Mouse (Mus musculus): Measurements from ENCODE around the gene Tdg.
"Not testable (repeated sequence)": the region's sequence is repeated elsewhere in the genome, so short reads cannot be mapped to it uniquely, and the experiment has no call there.

Tdg gene

GRCm38 (mm10) chr10:82629586-82630255 is at the start of gene Tdg:
Tdg (plus strand) TSS chr10:82629828.
- peak; percentile 79 to 84 for DNase-seq (ENCODE audit: low spot score in 2 of 2)

DNA sequence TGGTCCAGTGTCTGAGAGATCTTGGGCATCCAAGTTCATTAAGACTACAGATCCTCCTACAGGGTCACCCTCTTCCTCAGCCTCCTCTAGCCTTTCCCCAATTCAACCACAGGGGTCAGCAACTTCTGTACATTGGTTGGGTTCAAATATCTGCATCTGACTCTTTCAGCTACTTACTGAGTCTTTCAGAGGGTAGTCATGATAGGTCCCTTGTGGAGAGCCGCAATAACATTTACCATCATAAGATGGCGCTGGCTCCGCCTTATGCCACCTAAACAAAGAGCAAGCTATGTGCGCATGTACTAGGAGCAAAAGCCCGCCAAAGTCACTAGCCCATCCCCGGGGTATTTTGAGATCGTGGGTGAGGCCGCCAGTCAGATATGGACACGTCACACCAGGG is 40.0 kb upstream of the Tdg start:
- not testable (repeated sequence) for DNase-seq (ENCODE audit: low spot score in 2 of 2)

GRCm38 (mm10) chr10:82594421-82594820 is 35.2 kb upstream of the Tdg start:
- not testable (repeated sequence) for DNase-seq (ENCODE audit: low spot score in 2 of 2)

GRCm38 (mm10) chr10:82622235-82622634 is 7.4 kb upstream of the Tdg start:
- DNase-seq (ENCODE audit: low spot score in 2 of 2), result no peak

DNA sequence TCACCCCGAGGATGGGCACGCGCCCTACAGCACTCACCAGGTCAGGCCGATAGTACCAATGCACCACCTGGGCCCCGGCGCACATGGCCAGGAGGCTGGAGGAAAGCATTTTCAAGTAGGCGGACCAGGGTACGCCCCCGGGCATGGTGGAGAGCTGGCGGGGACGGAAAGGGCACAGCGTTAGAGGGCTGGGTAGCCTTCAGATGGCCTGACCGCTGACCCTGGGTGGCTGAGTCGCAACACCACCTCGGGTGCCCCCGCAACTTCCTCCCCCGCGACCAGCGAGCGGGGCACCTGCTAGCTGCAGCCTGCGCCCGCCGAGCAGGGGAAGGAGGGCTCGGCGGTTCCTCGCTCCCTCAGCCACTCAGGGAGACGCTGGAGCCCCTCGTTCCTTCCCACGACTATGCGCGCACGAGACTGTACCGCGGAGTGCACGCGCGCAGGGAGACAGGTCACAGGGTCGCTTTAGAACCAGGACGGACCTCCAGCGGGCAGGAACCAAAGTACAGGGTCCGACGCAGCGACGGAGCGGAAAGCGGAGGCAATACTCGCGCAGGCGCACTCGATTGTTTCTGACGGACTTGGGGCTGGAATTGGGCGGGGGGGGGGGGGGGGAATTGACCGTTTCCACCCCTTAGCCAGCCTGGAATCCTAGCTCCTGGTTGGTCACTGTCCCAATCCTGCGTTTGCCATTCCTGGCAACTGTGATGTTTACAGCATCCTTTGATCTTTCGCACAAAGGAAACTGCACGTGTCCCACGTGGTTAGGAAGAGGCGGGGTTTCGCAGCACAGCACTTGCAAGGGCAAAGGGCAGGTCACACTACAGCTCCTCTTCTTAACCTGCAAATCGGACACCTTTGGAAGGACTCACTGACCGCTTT is 6.7 kb upstream of the Tdg start, which contains the start of gene 1190007I07Rik:
TSS of gene 1190007I07Rik (minus strand) at position 558 of the 882 bp plus-strand sequence.
- peak; percentile 72 to 82 for DNase-seq (ENCODE audit: low spot score in 2 of 2)

- not testable (repeated sequence) for DNase-seq (ENCODE audit: low spot score in 2 of 2)
Observed at GRCm38 (mm10) chr10:82623553-82623932, 6.1 kb upstream of the Tdg start.

- DNase-seq (ENCODE audit: low spot score in 2 of 2), result peak in 1 of 2 experiments; percentile 23
Observed at GRCm38 (mm10) chr10:82629111-82629585, 480 bp upstream of the Tdg start.

- no peak for DNase-seq (ENCODE audit: low spot score in 2 of 2)
Observed at GRCm38 (mm10) chr10:82630497-82630896, 869 bp downstream of the Tdg start.

DNA sequence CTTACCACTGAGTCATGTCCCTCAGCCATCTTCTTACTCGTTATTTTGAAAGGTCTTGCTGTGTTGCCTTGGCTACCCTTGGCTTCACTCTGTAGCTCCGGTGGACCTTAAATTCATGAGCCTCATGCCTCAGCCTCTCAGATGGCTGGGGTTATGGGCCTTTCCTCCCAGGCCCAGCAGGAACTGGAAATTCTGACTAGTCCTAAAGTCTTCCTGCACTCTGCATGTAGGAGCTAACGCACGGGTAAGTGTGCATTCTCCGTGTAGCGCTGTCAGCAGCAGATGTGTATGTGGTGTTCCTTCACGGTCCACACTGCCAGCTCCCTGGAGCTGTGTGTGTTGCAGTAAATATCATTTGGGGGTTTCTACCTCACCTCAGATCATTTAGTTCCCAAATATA is 1.5 kb downstream of the Tdg start:
- DNase-seq (ENCODE audit: low spot score in 2 of 2), result no peak

DNA sequence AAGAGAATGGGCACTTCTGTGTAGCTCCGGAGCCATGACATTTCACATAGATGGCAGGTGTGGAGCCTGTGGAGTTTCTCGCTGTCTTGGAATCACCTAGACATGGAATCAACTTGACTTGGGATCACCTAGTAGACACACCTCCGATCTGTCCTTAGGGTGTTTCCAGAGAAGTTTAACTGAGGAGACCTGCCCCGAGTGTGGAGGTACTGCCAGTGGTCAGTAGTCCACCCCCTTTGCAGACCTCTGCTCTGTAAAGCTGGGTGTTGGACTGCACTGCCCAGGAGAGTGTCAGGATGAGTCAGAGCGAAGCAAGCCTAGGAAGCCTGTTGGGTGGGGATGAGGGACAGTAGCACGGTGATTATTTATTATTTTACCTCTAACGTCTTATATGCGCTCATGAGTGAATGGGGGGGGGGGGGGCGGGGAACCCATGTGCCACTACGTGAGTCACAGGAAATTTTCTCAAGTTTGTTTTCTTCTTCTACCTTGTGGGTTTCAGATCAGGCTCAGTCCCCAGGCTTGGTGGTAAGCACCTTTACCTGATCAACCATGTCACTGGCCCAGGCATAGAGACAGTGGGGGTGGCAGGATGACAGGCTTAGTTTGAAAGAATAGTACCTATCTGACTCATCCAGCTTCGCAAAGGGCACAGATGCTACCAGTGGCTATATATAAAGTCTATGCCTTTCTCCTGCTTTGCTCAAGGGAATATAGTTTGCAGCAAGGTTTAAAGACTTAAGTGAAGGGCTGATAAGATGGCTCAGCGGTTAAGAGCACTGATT is 3.1 kb downstream of the Tdg start:
- no peak for DNase-seq (ENCODE audit: low spot score in 2 of 2)

DNA sequence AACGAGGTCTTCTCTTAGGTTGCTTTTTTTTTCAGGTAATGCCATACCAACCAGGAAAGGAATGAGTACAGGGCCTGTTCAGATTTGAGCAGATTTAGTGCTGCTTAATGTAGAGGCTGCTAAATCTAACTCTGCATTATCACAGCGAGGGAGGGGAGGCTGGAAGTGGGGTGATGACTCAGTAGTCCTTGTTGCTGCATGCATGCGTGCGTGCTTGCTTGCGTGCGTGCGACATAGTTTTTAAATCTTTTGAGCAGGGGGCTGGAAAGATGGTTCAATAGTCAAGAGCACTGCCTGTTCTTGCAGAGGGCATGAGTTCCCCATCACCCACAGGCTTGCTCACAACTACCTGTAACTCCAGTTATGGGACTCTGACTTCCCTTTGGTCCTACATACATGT is 4.7 kb downstream of the Tdg start:
- no peak for DNase-seq (ENCODE audit: low spot score in 2 of 2)

DNA sequence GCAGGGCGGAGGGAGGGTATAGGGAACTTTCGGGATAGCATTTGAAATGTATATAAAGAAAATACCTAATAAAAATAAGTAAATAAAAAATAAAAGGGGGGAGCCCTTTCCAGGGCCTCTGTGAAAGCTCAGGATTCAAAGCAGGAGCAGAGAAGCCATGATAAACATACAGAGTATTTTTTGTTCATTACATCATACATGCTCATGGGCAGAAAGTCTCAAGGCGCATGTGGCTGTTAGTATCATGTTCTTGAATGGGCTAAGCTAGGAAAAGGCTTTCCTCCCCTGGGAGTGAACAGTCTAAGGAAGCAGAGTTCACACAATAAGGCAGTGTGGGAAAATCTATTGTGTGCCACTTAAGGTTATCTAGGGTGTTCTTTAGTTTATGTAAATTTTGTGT is 6.7 kb downstream of the Tdg start:
- no peak for DNase-seq (ENCODE audit: low spot score in 2 of 2)

DNA sequence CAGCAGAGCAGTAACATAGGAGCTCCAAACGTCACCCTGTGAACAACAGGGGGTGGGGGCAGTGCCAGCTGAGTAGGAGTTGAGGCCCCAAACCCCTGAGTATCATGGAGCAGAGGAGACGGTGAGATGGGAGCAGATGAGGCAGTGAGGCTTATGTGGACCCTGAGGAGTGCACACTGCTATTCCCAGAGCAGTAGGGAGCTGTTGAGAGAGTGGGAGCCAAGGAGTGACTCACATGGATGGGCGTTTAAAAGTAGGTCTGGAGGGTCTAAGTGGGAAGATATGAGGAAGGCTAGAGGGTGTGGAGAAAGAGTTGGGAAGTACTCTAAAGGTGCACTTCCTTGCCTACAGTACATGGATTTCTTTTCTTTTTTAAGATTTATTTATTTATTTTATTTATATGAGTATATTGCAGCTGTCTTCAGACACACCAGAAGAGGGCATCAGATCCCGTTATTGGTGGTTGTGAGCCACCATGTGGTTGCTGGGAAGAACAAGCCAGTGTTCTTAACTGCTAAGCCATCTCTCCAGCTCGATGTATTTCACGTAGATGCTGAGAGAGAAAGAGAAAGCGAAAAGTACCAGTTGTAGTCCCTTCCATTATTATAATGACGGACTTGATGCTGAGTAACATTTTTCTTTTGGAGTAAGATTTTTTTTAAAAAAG is 9.5 kb downstream of the Tdg start:
- DNase-seq (ENCODE audit: low spot score in 2 of 2), result no peak

DNA sequence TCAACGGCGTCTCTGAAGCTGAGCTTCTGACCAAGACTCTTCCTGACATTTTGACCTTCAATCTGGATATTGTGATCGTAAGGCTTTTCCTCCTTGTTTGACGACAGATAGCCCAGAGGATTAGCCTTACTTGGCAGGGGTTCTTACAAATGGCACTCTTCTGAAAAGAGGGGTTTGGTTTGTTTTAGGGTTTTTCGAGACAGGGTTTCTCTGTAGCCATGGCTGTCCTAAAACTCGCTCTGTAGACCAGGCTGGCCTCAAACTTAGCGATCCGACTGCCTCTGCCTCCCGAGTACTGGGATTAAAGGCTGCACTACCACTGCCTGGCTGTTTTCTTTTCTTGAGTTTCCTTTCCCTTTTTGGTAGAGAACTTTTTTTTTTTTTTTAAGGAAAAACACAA is 11.9 kb downstream of the Tdg start:
- DNase-seq (ENCODE audit: low spot score in 2 of 2), result no peak

- no peak for DNase-seq (ENCODE audit: low spot score in 2 of 2)
Observed at GRCm38 (mm10) chr10:82646083-82646482, 16.5 kb downstream of the Tdg start.

- no peak for DNase-seq (ENCODE audit: low spot score in 2 of 2)
Observed at GRCm38 (mm10) chr10:82647205-82647811, 17.7 kb downstream of the Tdg start.

- DNase-seq (ENCODE audit: low spot score in 2 of 2), result no peak
Observed at GRCm38 (mm10) chr10:82651221-82651620, 21.6 kb downstream of the Tdg start.

GRCm38 (mm10) chr10:82652625-82653024 is 23.0 kb downstream of the Tdg start:
- no peak for DNase-seq (ENCODE audit: low spot score in 2 of 2)

DNA sequence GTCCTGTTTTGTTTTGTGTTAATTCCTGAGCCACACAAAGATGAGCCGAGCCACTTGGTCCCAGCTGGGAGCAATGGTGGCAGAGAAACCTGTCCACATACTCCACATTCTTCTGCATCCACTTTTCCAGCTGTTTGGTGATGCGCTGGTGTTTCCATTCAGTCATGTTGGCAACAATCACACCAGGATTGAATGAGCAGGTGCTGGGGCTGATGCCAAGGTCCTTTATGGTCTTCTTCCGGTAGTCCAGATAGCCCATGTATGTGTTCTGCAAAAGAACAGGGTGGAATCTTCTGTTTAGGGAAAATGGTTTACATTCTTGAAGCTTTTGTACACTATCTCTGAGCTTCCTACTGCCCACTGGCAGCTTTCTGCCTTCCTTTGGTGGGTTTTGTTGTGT is 25.0 kb downstream of the Tdg start:
- DNase-seq (ENCODE audit: low spot score in 2 of 2), result no peak

- DNase-seq (ENCODE audit: low spot score in 2 of 2), result no peak
Observed at GRCm38 (mm10) chr10:82661820-82662219, 32.2 kb downstream of the Tdg start.

Measured in spleen, postnatal 14 days (tissue).